Mouse (Mus musculus) bone marrow, adult 2 months (tissue): Measurements from ENCODE around the gene Rimklb.

Experiments
- CTCF ChIP-seq: fragments of 200-500 bp; IDR thresholded peaks from 2 replicates; pipeline ENCODE4 v1.5.1; 2011; ENCODE audit warnings: low read length, control low read depth; ENCODE audit not compliant: control insufficient read depth, insufficient read depth
- POLR2A ChIP-seq: fragments of 200-500 bp; IDR thresholded peaks from 2 replicates; pipeline ENCODE4 v1.6.1; 2011; ENCODE audit warnings: low read depth, mild to moderate bottlenecking, control low read depth, low read length, borderline replicate concordance; ENCODE audit not compliant: control insufficient read depth

GRCm38 (mm10) chr6:122485401-122486296, 12.9 kb downstream of the Rimklb start:
- no peak for TF ChIP-seq CTCF
- TF ChIP-seq POLR2A = no peak
